Mouse (Mus musculus): ENCODE measurements around the gene Nsun5.

DNA sequence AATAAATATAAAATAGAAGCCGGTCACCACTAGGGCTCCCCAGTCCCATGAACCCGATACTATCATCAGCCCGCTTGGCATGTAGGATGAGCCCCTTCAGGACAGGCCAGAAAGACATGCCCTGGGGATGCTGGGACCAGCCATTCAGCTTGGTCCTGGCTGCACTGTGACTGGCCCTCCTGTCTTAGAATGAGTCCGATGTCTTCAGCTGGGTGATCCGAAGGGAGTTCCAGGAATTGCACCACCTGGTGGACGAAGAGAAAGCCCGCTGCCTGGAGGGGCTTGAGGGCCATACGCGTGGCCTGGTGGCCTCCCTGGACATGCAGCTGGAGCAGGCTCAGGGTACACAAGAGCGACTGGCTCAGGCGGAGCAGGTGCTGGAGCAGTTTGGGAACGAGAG lies 6.2 kb upstream of the Nsun5 start:
- TF ChIP-seq CTCF (IDR thresholded peaks at IDR 0.05; ENCODE audit: extremely low read depth, insufficient read length, insufficient replicate concordance, low read depth, low read length) (peak; percentile 49; the same call in 1 of the 2 replicates), POLR2A (IDR thresholded peaks at IDR 0.05; ENCODE audit: low read depth, low read length) (no peak)

All from small intestine, adult 2 months (tissue).